Mouse (Mus musculus) limb, embryonic 12.5 days (tissue): ENCODE data around the gene Fbxw4. TPM values are rescaled to one million over a fixed set of nuclear protein-coding genes. Genes with fewer than 3 reads are reported as not detected.

Source experiments
- ATAC-seq: fragments of 200-750 bp; cut with Nextera tagmentation; 2 replicates; pipeline ENCODE4 v1.8.0; 2017; ENCODE audit warnings: low read depth, moderate TSS enrichment; ENCODE audit not compliant: insufficient number of reproducible peaks, insufficient read depth, low FRiP score, low TSS enrichment
- H3K27ac ChIP-seq: fragments of 300-500 bp; sonication (generic); 2 replicates; pipeline ENCODE4 v1.5.1; 2016; ENCODE audit warnings: mild to moderate bottlenecking, moderate library complexity
- H3K27me3 ChIP-seq: fragments of 300-500 bp; sonication (generic); 2 replicates; pipeline ENCODE4 v1.6.1; 2016; ENCODE audit warnings: mild to moderate bottlenecking, moderate library complexity
- H3K36me3 ChIP-seq: fragments of 300-500 bp; sonication (generic); 2 replicates; pipeline ENCODE4 v1.6.1; 2016; ENCODE audit warnings: mild to moderate bottlenecking, moderate library complexity
- H3K4me1 ChIP-seq: fragments of 300-500 bp; sonication (generic); replicated peaks from 2 replicates; pipeline ENCODE4 v1.6.1; 2016
- H3K4me2 ChIP-seq: fragments of 300-500 bp; sonication (generic); 2 replicates; pipeline ENCODE4 v1.6.1; 2016; ENCODE audit warnings: mild to moderate bottlenecking, moderate library complexity
- H3K4me3 ChIP-seq: fragments of 300-500 bp; sonication (generic); replicated peaks from 2 replicates; pipeline ENCODE4 v1.5.1; 2016; ENCODE audit warnings: mild to moderate bottlenecking
- H3K9ac ChIP-seq: fragments of 300-500 bp; sonication (generic); replicated peaks from 2 replicates; pipeline ENCODE4 v1.6.1; 2016; ENCODE audit warnings: mild to moderate bottlenecking, moderate library complexity
- H3K9me3 ChIP-seq: fragments of 300-500 bp; sonication (generic); 2 replicates; pipeline ENCODE4 v1.6.1; 2016; ENCODE audit warnings: mild to moderate bottlenecking, moderate library complexity
- WGBS: fragments of 180-500 bp; shearing (Covaris S2); methylation state at CpG from one replicate; pipeline ENCODE4 v1.1.7; 2016; 5-methylcytosine and 5-hydroxymethylcytosine counted together
- polyA plus RNA-seq: library from polyadenylated mRNA; unstranded; fragments of >200 nt; fragmentation: Nextera tagmentation; extraction: Ambion mirVana; gene quantifications from 2 replicates; pipeline ENCODE4 v1.2.1, GENCODE M21; 2016

The Fbxw4 gene
- polyA plus RNA-seq, 1 experiment from 2014 or later = 6.8 TPM

GRCm38 (mm10) chr19:45614375-45614774, 45.7 kb downstream of the Fbxw4 start:
- no peak overlapping the region for H3K4me3 ChIP-seq
- H3K36me3 ChIP-seq = no peaks in the 10 kb centered on the region
- 82% methylated on average over 8 of the region's 8 CpGs for WGBS
- no peak overlapping the region for H3K27ac ChIP-seq
- H3K4me1 ChIP-seq = peaks cover 21% of the 10 kb centered on the region
- 0 out of 2 replicates have a peak, but pooled peaks cover 4% of the 10 kb centered on the region for H3K27me3 ChIP-seq
- no peak overlapping the region for H3K4me2 ChIP-seq
- ATAC-seq = no peak
- no peaks in the 10 kb centered on the region for H3K9me3 ChIP-seq
- no peak overlapping the region for H3K9ac ChIP-seq

- no peaks in the 10 kb centered on the region; the same call in 1 of the 2 replicates for H3K36me3 ChIP-seq
- H3K4me2 ChIP-seq = no peak overlapping the region
- no peak overlapping the region for H3K4me3 ChIP-seq
- 0 out of 2 replicates have a peak, but pooled peaks cover 4% of the 10 kb centered on the region for H3K27me3 ChIP-seq
- peaks cover 28% of the 10 kb centered on the region for H3K4me1 ChIP-seq
- 68% methylated on average over 5 of the region's 5 CpGs for WGBS
- no peak overlapping the region for H3K27ac ChIP-seq
- ATAC-seq = no peak
- H3K9me3 ChIP-seq = no peaks in the 10 kb centered on the region
- no peak overlapping the region for H3K9ac ChIP-seq
Measured at GRCm38 (mm10) chr19:45610823-45611222, 49.3 kb downstream of the Fbxw4 start.

- 89% methylated on average over 13 of the region's 13 CpGs for WGBS
- H3K4me2 ChIP-seq = no peak overlapping the region
- no peak overlapping the region for H3K4me3 ChIP-seq
- no peak for ATAC-seq
- H3K36me3 ChIP-seq = no peaks in the 10 kb centered on the region; the same call in 1 of the 2 replicates
- no peak overlapping the region for H3K27ac ChIP-seq
- no peaks in the 10 kb centered on the region for H3K27me3 ChIP-seq
- H3K9ac ChIP-seq = no peak overlapping the region
- no peaks in the 10 kb centered on the region for H3K9me3 ChIP-seq
- H3K4me1 ChIP-seq = peaks cover 18% of the 10 kb centered on the region
Measured at GRCm38 (mm10) chr19:45608648-45609339, 51.3 kb downstream of the Fbxw4 start.

GRCm38 (mm10) chr19:45607479-45607878, 52.6 kb downstream of the Fbxw4 start:
- peak; percentile 31; the same call in 1 of the 2 replicates for ATAC-seq
- Histone ChIP-seq H3K4me1 (peaks cover 18% of the 10 kb centered on the region), H3K27me3 (no peaks in the 10 kb centered on the region), H3K36me3 (peaks cover 6% of the 10 kb centered on the region; the same call in 1 of the 2 replicates), H3K4me2 (no peak overlapping the region), H3K27ac (peak overlapping the region; percentile 78), H3K9me3 (no peaks in the 10 kb centered on the region), H3K9ac (no peak overlapping the region), H3K4me3 (no peak overlapping the region)
- 20% methylated on average over 7 of the region's 7 CpGs for WGBS

- Histone ChIP-seq H3K9me3 (no peaks in the 10 kb centered on the region), H3K4me3 (no peak overlapping the region), H3K4me2 (no peak overlapping the region), H3K27ac (no peak overlapping the region), H3K36me3 (peaks cover 14% of the 10 kb centered on the region; the same call in 1 of the 2 replicates), H3K4me1 (peaks cover 18% of the 10 kb centered on the region), H3K9ac (no peak overlapping the region), H3K27me3 (no peaks in the 10 kb centered on the region)
- ATAC-seq = no peak
- 78% methylated on average over 4 of the region's 4 CpGs for WGBS
Measured at GRCm38 (mm10) chr19:45606701-45607100, 53.4 kb downstream of the Fbxw4 start.

GRCm38 (mm10) chr19:45602606-45603005, 57.5 kb downstream of the Fbxw4 start:
- no peak overlapping the region for H3K27ac ChIP-seq
- WGBS = 84% methylated on average over 5 of the region's 5 CpGs

GRCm38 (mm10) chr19:45597106-45597505, 63.0 kb downstream of the Fbxw4 start:
- H3K36me3 ChIP-seq = peaks cover 9% of the 10 kb centered on the region
- no peak overlapping the region for H3K4me2 ChIP-seq
- no peak for ATAC-seq
- H3K27ac ChIP-seq = no peak overlapping the region
- H3K4me3 ChIP-seq = no peak overlapping the region
- peaks cover 11% of the 10 kb centered on the region for H3K4me1 ChIP-seq
- no peaks in the 10 kb centered on the region for H3K27me3 ChIP-seq
- no peaks in the 10 kb centered on the region for H3K9me3 ChIP-seq
- WGBS = 87% methylated on average over 4 of the region's 4 CpGs
- no peak overlapping the region for H3K9ac ChIP-seq

More at GRCm38 (mm10) chr19:45602606-45603005, 57.5 kb downstream of the Fbxw4 start:
- no peaks in the 10 kb centered on the region for H3K9me3 ChIP-seq
- H3K36me3 ChIP-seq = peaks cover 19% of the 10 kb centered on the region
- no peaks in the 10 kb centered on the region for H3K27me3 ChIP-seq
- no peak overlapping the region for H3K4me3 ChIP-seq
- H3K4me1 ChIP-seq = peaks cover 11% of the 10 kb centered on the region
- no peak overlapping the region for H3K4me2 ChIP-seq
- ATAC-seq = no peak
- no peak overlapping the region for H3K9ac ChIP-seq

- 75% methylated on average over 6 of the region's 6 CpGs for WGBS
- Histone ChIP-seq H3K27ac (no peak overlapping the region), H3K9me3 (no peaks in the 10 kb centered on the region), H3K27me3 (no peaks in the 10 kb centered on the region), H3K36me3 (peaks cover 5% of the 10 kb centered on the region), H3K4me1 (peaks cover 11% of the 10 kb centered on the region), H3K4me3 (no peak overlapping the region), H3K4me2 (no peak overlapping the region), H3K9ac (no peak overlapping the region)
- no peak for ATAC-seq
Measured at GRCm38 (mm10) chr19:45596434-45596833, 63.7 kb downstream of the Fbxw4 start.

- Histone ChIP-seq H3K27me3 (no peaks in the 10 kb centered on the region), H3K4me2 (no peak overlapping the region), H3K4me1 (peaks cover 11% of the 10 kb centered on the region), H3K4me3 (no peak overlapping the region), H3K9ac (no peak overlapping the region), H3K9me3 (no peaks in the 10 kb centered on the region), H3K36me3 (peaks cover 1% of the 10 kb centered on the region), H3K27ac (no peak overlapping the region)
- WGBS = 33% methylated on average over 7 of the region's 7 CpGs
- ATAC-seq = no peak
Measured at GRCm38 (mm10) chr19:45596019-45596418, 64.1 kb downstream of the Fbxw4 start.

GRCm38 (mm10) chr19:45595481-45595880, 64.6 kb downstream of the Fbxw4 start:
- H3K27me3 ChIP-seq = no peaks in the 10 kb centered on the region
- no peak for ATAC-seq
- H3K4me2 ChIP-seq = no peak overlapping the region
- peaks cover 11% of the 10 kb centered on the region for H3K4me1 ChIP-seq
- H3K27ac ChIP-seq = no peak overlapping the region
- H3K9me3 ChIP-seq = no peaks in the 10 kb centered on the region
- WGBS = 92% methylated on average over 6 of the region's 6 CpGs
- H3K9ac ChIP-seq = no peak overlapping the region
- H3K36me3 ChIP-seq = peaks cover 4% of the 10 kb centered on the region; the same call in 1 of the 2 replicates
- no peak overlapping the region for H3K4me3 ChIP-seq

GRCm38 (mm10) chr19:45594079-45594478, 66.0 kb downstream of the Fbxw4 start:
- H3K27ac ChIP-seq = no peak overlapping the region
- H3K4me1 ChIP-seq = peaks cover 11% of the 10 kb centered on the region
- ATAC-seq = no peak
- H3K9ac ChIP-seq = no peak overlapping the region
- H3K36me3 ChIP-seq = peaks cover 7% of the 10 kb centered on the region; the same call in 1 of the 2 replicates
- no peaks in the 10 kb centered on the region for H3K27me3 ChIP-seq
- no peak overlapping the region for H3K4me2 ChIP-seq
- H3K9me3 ChIP-seq = no peaks in the 10 kb centered on the region
- H3K4me3 ChIP-seq = no peak overlapping the region
- 91% methylated on average over 7 of the region's 7 CpGs for WGBS

GRCm38 (mm10) chr19:45592916-45593315, 67.2 kb downstream of the Fbxw4 start:
- Histone ChIP-seq H3K4me2 (no peak overlapping the region), H3K9ac (no peak overlapping the region), H3K36me3 (peaks cover 7% of the 10 kb centered on the region; the same call in 1 of the 2 replicates), H3K4me1 (peaks cover 11% of the 10 kb centered on the region), H3K4me3 (no peak overlapping the region), H3K27ac (no peak overlapping the region), H3K9me3 (no peaks in the 10 kb centered on the region), H3K27me3 (no peaks in the 10 kb centered on the region)
- WGBS = 83% methylated on average over 9 of the region's 9 CpGs
- ATAC-seq = no peak
